9 mouse cellular contexts compared by ENCODE assay signal in the genomic region with DNA sequence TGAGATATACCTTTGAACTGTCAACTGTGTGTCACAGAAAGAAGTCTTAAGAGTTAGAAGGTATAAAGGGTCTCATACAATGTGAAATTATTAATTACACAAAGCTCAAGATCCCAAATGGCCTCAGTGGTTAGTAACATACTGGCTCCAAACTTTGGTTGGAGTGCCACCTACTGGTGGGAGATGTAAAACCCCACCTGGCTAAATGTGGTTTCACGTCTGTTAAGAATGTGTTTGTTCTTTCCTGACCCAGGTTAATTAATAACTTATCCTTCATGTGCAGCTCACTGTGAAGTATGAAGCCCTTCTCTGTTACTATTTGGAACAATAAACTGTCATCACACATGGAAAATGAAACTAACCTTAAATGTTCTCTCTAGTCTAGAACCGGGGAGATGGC. TPM values are rescaled to one million over a fixed set of nuclear protein-coding genes. Genes with fewer than 3 reads are reported as not detected.
A peak's percentile ranks its signal among the peaks of the same experiment; 100 is the strongest.
DNase-seq lines count a peak whose midpoint lies in the region; ATAC-seq lines count a peak whose summit lies in the region.
"Had no signal": no experiment of that assay in that cellular context is flagged by ENCODE, and none has a peak within 500 bp of the region (broad histone marks: within the 10 kb centered on the region; RNA-seq: fewer than 3 reads in every experiment).

No protein-coding gene starts in this region.

- peak; percentile 42 to 80 for DNase-seq in heart, adult 18-20 months
- DNase-seq in ZHBTc4 (ENCODE audit: low read depth, low spot score), result peak; percentile 60
- DNase-seq in embryonic facial prominence, embryonic 11.5 days (ENCODE audit: low spot score), result peak; percentile 69
- peak; percentile 40 to 73 for DNase-seq in left cerebral cortex, postnatal 14 days (ENCODE audit: low spot score in 2 of 2)
- DNase-seq in spleen, postnatal 14 days (ENCODE audit: low spot score in 2 of 2), result peak; percentile 27 to 62

- H3K27me3 ChIP-seq in heart, embryonic 11.5 days (ENCODE audit: control insufficient read depth, insufficient read depth, low read length), result no peaks in the 10 kb centered on the region
- H3K27me3 ChIP-seq in embryonic facial prominence, embryonic 11.5 days (ENCODE audit: control insufficient read depth, insufficient read depth, low read length), result no peaks in the 10 kb centered on the region
- H3K27me3 ChIP-seq in midbrain, embryonic 12.5 days, result no peaks in the 10 kb centered on the region
- H3K27me3 ChIP-seq: lung, embryonic 15.5 days had no signal

- WGBS in heart, embryonic 11.5 days (ENCODE audit: insufficient replicate concordance), result 69% methylated on average over 2 of the region's 2 CpGs
- WGBS in embryonic facial prominence, embryonic 11.5 days, result 67% methylated on average over 2 of the region's 2 CpGs
- WGBS in midbrain, embryonic 12.5 days, result 65% methylated on average over 2 of the region's 2 CpGs

- H3K9ac ChIP-seq in heart, embryonic 11.5 days (ENCODE audit: low read depth, low read length), result no peak overlapping the region
- H3K9ac ChIP-seq in embryonic facial prominence, embryonic 11.5 days (replicated peaks; ENCODE audit: low read length), result no peak overlapping the region
- H3K9ac ChIP-seq in midbrain, embryonic 12.5 days (replicated peaks), result no peak overlapping the region
- H3K9ac ChIP-seq: lung, embryonic 15.5 days had no signal

- no peaks in the 10 kb centered on the region for H3K4me1 ChIP-seq in heart, embryonic 11.5 days (ENCODE audit: control insufficient read depth, insufficient read depth, low read length)
- no peaks in the 10 kb centered on the region for H3K4me1 ChIP-seq in embryonic facial prominence, embryonic 11.5 days (ENCODE audit: control insufficient read depth, insufficient read depth, low read length)
- no peaks in the 10 kb centered on the region for H3K4me1 ChIP-seq in midbrain, embryonic 12.5 days
- H3K4me1 ChIP-seq: lung, embryonic 15.5 days had no signal

- H3K4me3 ChIP-seq in heart, embryonic 11.5 days (ENCODE audit: low read depth, low read length), result no peak overlapping the region
- H3K4me3 ChIP-seq in embryonic facial prominence, embryonic 11.5 days (ENCODE audit: low read depth, low read length), result no peak overlapping the region
- H3K4me3 ChIP-seq in midbrain, embryonic 12.5 days, result no peak overlapping the region
- H3K4me3 ChIP-seq: lung, embryonic 15.5 days had no signal

- no peak overlapping the region for H3K27ac ChIP-seq in heart, embryonic 11.5 days (ENCODE audit: low read depth, low read length)
- H3K27ac ChIP-seq in embryonic facial prominence, embryonic 11.5 days (replicated peaks; ENCODE audit: low read depth, low read length), result no peak overlapping the region
- H3K27ac ChIP-seq in midbrain, embryonic 12.5 days (replicated peaks), result no peak overlapping the region
- H3K27ac ChIP-seq: lung, embryonic 15.5 days had no signal

- no peaks in the 10 kb centered on the region for H3K36me3 ChIP-seq in heart, embryonic 11.5 days (ENCODE audit: control insufficient read depth, insufficient read depth, low read length)
- no peaks in the 10 kb centered on the region for H3K36me3 ChIP-seq in embryonic facial prominence, embryonic 11.5 days (replicated peaks; ENCODE audit: control insufficient read depth, insufficient read depth, low read depth, low read length)
- H3K36me3 ChIP-seq in midbrain, embryonic 12.5 days, result peaks cover 25% of the 10 kb centered on the region

- intact Hi-C loops in left cerebral cortex, postnatal 14 days (cut with DNase I), result loop anchor here (5.0 to 10.0 kb wide), 2 partner anchors 119 to 686 kb away; no protein-coding TSS in a partner anchor

- H3K4me2 ChIP-seq in heart, embryonic 11.5 days, result no peak overlapping the region
- no peak overlapping the region for H3K4me2 ChIP-seq in embryonic facial prominence, embryonic 11.5 days (ENCODE audit: low read depth, low read length)
- H3K4me2 ChIP-seq in midbrain, embryonic 12.5 days (replicated peaks), result no peak overlapping the region
- H3K4me2 ChIP-seq: lung, embryonic 15.5 days had no signal

- no peak for ATAC-seq in heart, embryonic 11.5 days (replicated peaks; ENCODE audit: insufficient number of reproducible peaks, low FRiP score, low TSS enrichment)
- ATAC-seq in embryonic facial prominence, embryonic 11.5 days (replicated peaks; ENCODE audit: insufficient number of reproducible peaks, low FRiP score, low TSS enrichment, low read depth), result no peak
- peak; percentile 52 for ATAC-seq in inflammation-experienced regulatory T-cells, adult 6 months
- ATAC-seq in midbrain, embryonic 12.5 days (ENCODE audit: low FRiP score, low read depth), result 0 out of 2 replicates have a peak, but pooled peaks have one; percentile 58

- no peaks in the 10 kb centered on the region for H3K9me3 ChIP-seq in heart, embryonic 11.5 days (replicated peaks; ENCODE audit: control insufficient read depth, low read length)
- H3K9me3 ChIP-seq in embryonic facial prominence, embryonic 11.5 days (replicated peaks; ENCODE audit: control insufficient read depth, low read length), result no peaks in the 10 kb centered on the region
- no peaks in the 10 kb centered on the region for H3K9me3 ChIP-seq in midbrain, embryonic 12.5 days
- H3K9me3 ChIP-seq: lung, embryonic 15.5 days had no signal

RNA-seq across cellular contexts. Expression of a gene that starts 16.9 kb away (rescaled TPM):
- total RNA-seq in heart, adult 18-20 months (2021), result 10 to 100 TPM; 36.0 to 40.8 TPM
- 54.4 and 58.4 TPM in 2 replicates for polyA plus RNA-seq in heart, embryonic 11.5 days (2014; fragmentation: Nextera tagmentation; extraction: Ambion mirVana)
- polyA plus RNA-seq in embryonic facial prominence, embryonic 11.5 days (2014; fragmentation: Nextera tagmentation; extraction: Ambion mirVana), result 77.1 and 80.9 TPM in 2 replicates
- 10 to 100 TPM; 41.8 to 44.1 (median 43.3) TPM for polyA plus RNA-seq in inflammation-experienced regulatory T-cells, adult 6 months (2017; shearing (Covaris generic))
- total RNA-seq in left cerebral cortex, postnatal 14 days (2021), result 10 to 100 TPM; 36.4 to 42.3 TPM
- polyA plus RNA-seq in midbrain, embryonic 12.5 days (2016; fragmentation: Nextera tagmentation; extraction: Ambion mirVana), result 68.4 and 71.5 TPM in 2 replicates

RNA-seq across cellular contexts. Expression of a gene that starts 53.6 kb away (rescaled TPM):
- not detected for total RNA-seq in heart, adult 18-20 months (2021)
- polyA plus RNA-seq in heart, embryonic 11.5 days (2014; fragmentation: Nextera tagmentation; extraction: Ambion mirVana), result 0.42 TPM in 1 of 2 replicates, not detected in the other
- polyA plus RNA-seq in embryonic facial prominence, embryonic 11.5 days (2014; fragmentation: Nextera tagmentation; extraction: Ambion mirVana), result not detected in 2 replicates
- under 1 TPM in 2 of 3 experiments, not detected in 1; 0.17 to 0.31 TPM for polyA plus RNA-seq in inflammation-experienced regulatory T-cells, adult 6 months (2017; shearing (Covaris generic))
- total RNA-seq in left cerebral cortex, postnatal 14 days (2021), result not detected
- not detected in 2 replicates for polyA plus RNA-seq in midbrain, embryonic 12.5 days (2016; fragmentation: Nextera tagmentation; extraction: Ambion mirVana)
- polyA plus RNA-seq: lung, embryonic 15.5 days had no signal

Comparison
In these comparisons a context has a peak if more than half of its experiments do, and no peak if none do; other contexts are left out.
1. ATAC-seq: peak in inflammation-experienced regulatory T-cells, adult 6 months (single experiment) and midbrain, embryonic 12.5 days (single experiment); none in heart, embryonic 11.5 days (single experiment) and embryonic facial prominence, embryonic 11.5 days (single experiment).
2. Peak in every context shown above with its lines, with median percentiles within 50 percentile points of each other: DNase-seq.